Mouse (Mus musculus) liver, embryonic 11.5 days (tissue): Measurements from ENCODE around the gene Olfr527. TPM values are rescaled to one million over a fixed set of nuclear protein-coding genes. Genes with fewer than 3 reads are reported as not detected.

Experiments
- ATAC-seq: fragments of 200-750 bp; cut with Nextera tagmentation; replicated peaks from 2 replicates; pipeline ENCODE4 v1.8.0; 2017; ENCODE audit warnings: moderate number of reproducible peaks, mild to moderate bottlenecking, moderate TSS enrichment, moderate library complexity; ENCODE audit not compliant: low FRiP score
- DNase-seq: peaks from one replicate; pipeline ENCODE4 v3.0.0-alpha.2; 2017; ENCODE audit warnings: low spot score
- H3K27ac ChIP-seq: fragments of 300-500 bp; sonication (generic); 2 replicates; pipeline ENCODE4 v1.5.1; 2014; ENCODE audit warnings: mild to moderate bottlenecking, low read depth, low read length, control low read depth
- H3K27me3 ChIP-seq: fragments of 300-500 bp; sonication (generic); replicated peaks from 2 replicates; pipeline ENCODE4 v1.6.1; 2014; ENCODE audit warnings: low read length, mixed read lengths; ENCODE audit not compliant: control insufficient read depth, insufficient read depth
- H3K36me3 ChIP-seq: fragments of 300-500 bp; sonication (generic); 2 replicates; pipeline ENCODE4 v1.6.1; 2014; ENCODE audit warnings: mild to moderate bottlenecking, low read length, moderate library complexity, mixed read lengths; ENCODE audit not compliant: control insufficient read depth, insufficient read depth
- H3K4me1 ChIP-seq: fragments of 300-500 bp; sonication (generic); replicated peaks from 2 replicates; pipeline ENCODE4 v1.6.1; 2014; ENCODE audit warnings: low read length, mixed read lengths; ENCODE audit not compliant: control insufficient read depth, insufficient read depth
- H3K4me2 ChIP-seq: fragments of 300-500 bp; sonication (generic); 2 replicates; pipeline ENCODE4 v1.6.1; 2014; ENCODE audit warnings: mild to moderate bottlenecking, control low read depth, moderate library complexity
- H3K4me3 ChIP-seq: fragments of 300-500 bp; sonication (generic); 2 replicates; pipeline ENCODE4 v1.5.1; 2014; ENCODE audit warnings: low read depth, low read length, control low read depth
- H3K9ac ChIP-seq: fragments of 300-500 bp; sonication (generic); 2 replicates; pipeline ENCODE4 v1.6.1; 2014; ENCODE audit warnings: low read depth, low read length, control low read depth
- H3K9me3 ChIP-seq: fragments of 300-500 bp; sonication (generic); 2 replicates; pipeline ENCODE4 v1.6.1; 2016; ENCODE audit warnings: low read length, inconsistent platforms, mixed read lengths; ENCODE audit not compliant: control insufficient read depth
- WGBS: fragments of 180-500 bp; shearing (Covaris S2); extraction: QIAGEN DNeasy Blood & Tissue Kit; methylation state at CpG from one replicate; pipeline ENCODE4 v1.1.7; 2014; 5-methylcytosine and 5-hydroxymethylcytosine counted together
- polyA plus RNA-seq: library from polyadenylated mRNA; unstranded; fragments of >200 nt; fragmentation: Nextera tagmentation; extraction: Ambion mirVana; gene quantifications from 2 replicates; pipeline ENCODE4 v1.2.1, GENCODE M21; 2014

Gene Olfr527
- polyA plus RNA-seq: not detected in 2 replicates

DNA sequence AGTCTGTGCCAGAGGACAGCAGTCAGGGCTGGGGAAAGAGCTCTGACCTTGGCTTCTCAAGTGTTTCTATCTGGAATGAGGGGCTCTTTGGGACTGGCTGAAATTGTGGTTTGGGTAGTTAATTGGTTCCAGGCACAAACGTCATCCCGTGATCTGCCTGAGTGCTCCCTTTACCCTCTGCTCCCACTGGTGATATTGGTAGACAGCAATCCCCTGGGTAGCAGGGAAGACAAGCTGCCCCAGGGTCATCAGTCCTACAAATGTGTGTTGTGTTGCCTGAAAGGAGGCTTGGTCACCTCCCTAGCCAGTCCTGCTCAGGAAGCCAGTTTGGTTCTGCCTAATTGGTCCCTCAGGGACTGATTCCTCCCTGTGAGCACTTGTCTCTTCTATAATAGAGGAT, at the start of gene Olfr527:
Gene Olfr527, plus strand, starts transcription at position 301 of the 400 bp plus-strand sequence.
- H3K4me1 ChIP-seq: no peaks in the 10 kb centered on the region
- H3K4me3 ChIP-seq: no peak within 1 kb of the TSS
- ATAC-seq: no peak
- no peak within 1 kb of the TSS for H3K27ac ChIP-seq
- no peak within 1 kb of the TSS for H3K9ac ChIP-seq
- no peaks in the 10 kb centered on the region for H3K27me3 ChIP-seq
- WGBS: 89% methylated on average over 2 of the region's 2 CpGs
- DNase-seq: no peak
- H3K36me3 ChIP-seq: no peaks in the 10 kb centered on the region
- H3K9me3 ChIP-seq: no peaks in the 10 kb centered on the region
- no peak within 1 kb of the TSS for H3K4me2 ChIP-seq

DNA sequence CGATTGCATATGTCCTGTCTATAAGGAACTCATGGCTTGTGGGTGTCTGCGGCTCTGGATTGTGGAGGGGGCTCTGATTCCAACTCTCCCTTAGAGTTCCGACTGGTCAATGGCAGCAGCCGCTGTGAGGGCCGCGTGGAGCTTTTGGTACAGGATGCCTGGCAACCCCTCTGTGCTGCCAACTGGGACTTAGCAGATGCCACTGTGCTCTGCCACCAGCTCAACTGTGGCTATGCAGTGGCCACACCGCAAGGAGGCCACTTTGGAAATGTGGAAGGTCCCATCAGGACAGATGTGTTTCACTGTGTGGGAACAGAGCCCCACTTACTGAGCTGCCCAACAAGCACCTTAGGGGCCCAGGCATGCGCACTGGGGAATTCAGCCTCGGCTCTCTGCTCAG, 38.1 kb upstream of the Olfr527 start:
- H3K27me3 ChIP-seq: no peaks in the 10 kb centered on the region
- 84% methylated on average over 9 of the region's 9 CpGs for WGBS

DNA sequence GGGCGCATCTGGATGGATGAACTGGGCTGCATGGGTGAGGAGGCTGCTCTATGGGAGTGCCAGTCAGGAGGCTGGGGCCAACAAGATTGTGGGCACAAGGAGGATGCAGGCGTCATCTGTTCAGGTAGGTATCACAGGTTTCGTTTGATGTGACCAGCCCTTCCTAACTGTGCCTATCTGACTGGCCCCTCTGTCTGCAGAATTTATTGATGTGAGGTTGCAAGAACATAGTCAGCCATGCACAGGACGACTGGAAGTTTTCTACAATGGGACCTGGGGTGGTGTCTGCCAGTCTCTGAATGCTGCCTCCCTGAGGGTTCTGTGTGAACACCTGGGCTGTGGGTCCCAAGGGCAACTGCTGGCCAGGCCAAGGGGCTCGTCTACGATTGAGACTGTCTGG, 36.9 kb upstream of the Olfr527 start:
- H3K9ac ChIP-seq: no peak overlapping the region
- H3K36me3 ChIP-seq: no peaks in the 10 kb centered on the region
- H3K9me3 ChIP-seq: no peaks in the 10 kb centered on the region; the same call in 1 of the 2 replicates
- WGBS: 69% methylated on average over 6 of the region's 6 CpGs
- H3K4me3 ChIP-seq: no peak overlapping the region
- H3K4me1 ChIP-seq: no peaks in the 10 kb centered on the region
- no peak for DNase-seq
- no peak for ATAC-seq
- no peak overlapping the region for H3K27ac ChIP-seq
- no peaks in the 10 kb centered on the region for H3K27me3 ChIP-seq
- no peak overlapping the region for H3K4me2 ChIP-seq

More for the DNA sequence above, 38.1 kb upstream of the Olfr527 start:
- ATAC-seq (no peak; the same call in 1 of the 2 replicates), DNase-seq (no peak)
- Histone ChIP-seq H3K4me2 (no peak overlapping the region), H3K9me3 (no peaks in the 10 kb centered on the region; the same call in 1 of the 2 replicates), H3K4me3 (no peak overlapping the region), H3K4me1 (no peaks in the 10 kb centered on the region), H3K9ac (no peak overlapping the region), H3K36me3 (no peaks in the 10 kb centered on the region), H3K27ac (no peak overlapping the region)

DNA sequence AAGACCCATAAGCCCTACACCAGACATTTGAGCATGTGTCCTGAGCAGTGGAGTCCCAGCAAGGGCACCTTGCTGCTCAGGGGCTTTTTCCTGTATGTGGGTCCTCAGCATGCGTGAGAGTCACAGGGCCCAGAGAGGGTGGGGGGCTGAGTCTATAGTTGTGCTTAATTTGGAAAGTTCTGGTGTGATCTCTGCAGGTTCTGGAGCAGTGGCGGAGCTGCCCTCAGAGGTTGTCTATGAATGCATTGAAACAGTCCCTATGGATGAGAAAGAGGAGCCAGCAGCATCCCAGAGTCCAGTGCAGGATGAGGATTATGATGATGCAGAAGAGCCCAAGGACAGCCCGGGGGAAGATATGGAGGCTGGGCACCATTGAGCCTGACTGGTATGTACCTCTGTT, 34.4 kb upstream of the Olfr527 start:
- no peak overlapping the region for H3K4me2 ChIP-seq
- WGBS: 85% methylated on average over 3 of the region's 3 CpGs
- no peak for ATAC-seq

DNA sequence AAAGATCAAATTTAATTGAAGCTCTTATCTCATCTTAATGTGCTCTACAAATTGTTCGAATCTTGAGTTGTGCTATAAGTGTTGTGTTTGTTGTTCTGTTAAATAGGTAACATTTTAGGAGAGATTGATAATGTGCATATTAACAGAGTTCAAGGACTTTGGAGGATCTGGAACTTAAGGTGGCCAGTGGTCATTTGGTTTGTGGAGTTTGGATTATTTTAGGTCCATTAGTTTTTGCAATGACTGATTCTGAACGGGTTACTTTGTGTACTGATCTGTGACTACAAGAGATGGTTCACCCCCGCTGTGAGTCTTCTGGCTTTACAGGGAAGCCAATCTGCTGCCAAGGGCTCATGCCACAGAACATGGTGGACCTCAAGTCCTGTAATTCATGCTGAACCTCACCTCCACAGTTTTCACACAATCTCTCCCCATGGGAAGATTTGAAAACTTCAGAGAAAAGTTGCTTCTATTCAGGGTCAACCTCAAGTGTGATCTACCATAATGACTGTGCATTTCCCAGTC, 13.9 kb upstream of the Olfr527 start:
- no peaks in the 10 kb centered on the region for H3K27me3 ChIP-seq
- WGBS: 78% methylated on average over 3 of the region's 3 CpGs
- H3K27ac ChIP-seq: no peak overlapping the region
- no peak overlapping the region for H3K4me3 ChIP-seq
- no peak for DNase-seq
- no peak overlapping the region for H3K9ac ChIP-seq
- no peaks in the 10 kb centered on the region for H3K4me1 ChIP-seq
- H3K9me3 ChIP-seq: no peaks in the 10 kb centered on the region
- no peak overlapping the region for H3K4me2 ChIP-seq
- no peak for ATAC-seq
- H3K36me3 ChIP-seq: no peaks in the 10 kb centered on the region

More for the DNA sequence above, 34.4 kb upstream of the Olfr527 start:
- no peaks in the 10 kb centered on the region; the same call in 1 of the 2 replicates for H3K9me3 ChIP-seq
- no peaks in the 10 kb centered on the region for H3K4me1 ChIP-seq
- no peaks in the 10 kb centered on the region for H3K27me3 ChIP-seq
- H3K36me3 ChIP-seq: no peaks in the 10 kb centered on the region
- H3K27ac ChIP-seq: no peak overlapping the region
- no peak for DNase-seq
- no peak overlapping the region for H3K4me3 ChIP-seq
- no peak overlapping the region for H3K9ac ChIP-seq

DNA sequence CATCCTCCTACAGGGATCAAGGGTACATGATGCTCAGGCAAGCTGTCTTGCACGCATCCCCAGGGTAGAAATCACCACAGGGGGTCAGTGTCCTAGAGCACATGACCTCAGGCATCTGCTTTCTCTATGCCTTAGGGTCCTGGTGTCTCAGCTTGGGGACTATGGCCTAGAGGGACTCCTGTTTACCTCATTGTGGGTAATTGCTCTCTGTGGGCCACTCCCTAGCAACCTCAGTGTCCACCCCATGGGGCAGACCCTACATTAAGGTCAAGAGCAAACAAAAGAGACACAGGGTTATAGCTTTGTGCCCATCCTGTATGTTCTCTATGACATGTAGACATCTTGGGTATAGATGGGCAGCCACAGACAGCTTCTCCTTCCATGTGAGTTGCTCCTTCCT, 13.3 kb upstream of the Olfr527 start, which contains the start of gene Olfr525:
Gene Olfr525, plus strand, starts transcription at position 301 of the 400 bp plus-strand sequence.
- Histone ChIP-seq H3K27me3 (no peaks in the 10 kb centered on the region), H3K4me2 (no peak within 1 kb of the TSS), H3K4me3 (no peak within 1 kb of the TSS), H3K9me3 (no peaks in the 10 kb centered on the region), H3K27ac (no peak within 1 kb of the TSS), H3K9ac (no peak within 1 kb of the TSS), H3K4me1 (no peaks in the 10 kb centered on the region), H3K36me3 (no peaks in the 10 kb centered on the region)
- ATAC-seq: no peak
- 56% methylated on average over 1 of the region's 1 CpGs for WGBS
- no peak for DNase-seq

DNA sequence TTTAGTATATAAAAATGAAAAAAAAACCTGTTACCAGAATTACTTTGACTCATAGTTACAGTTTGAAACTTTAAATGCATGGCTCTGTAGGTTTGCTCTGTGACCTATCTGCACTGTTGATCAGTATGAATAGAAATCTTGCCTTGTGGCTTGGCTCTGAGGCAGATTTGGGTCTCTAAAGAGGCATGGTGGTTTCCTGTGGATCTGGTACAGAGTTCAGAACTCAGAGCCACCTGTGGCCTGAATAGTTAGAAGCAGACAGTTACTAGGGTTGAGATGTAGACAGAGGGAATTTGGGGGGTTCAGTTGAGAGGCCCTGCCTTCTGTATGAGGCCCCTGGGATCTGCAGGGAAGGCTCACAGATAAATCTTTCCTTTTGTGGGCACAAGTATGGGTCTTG, 12.7 kb upstream of the Olfr527 start:
- Histone ChIP-seq H3K4me3 (no peak overlapping the region), H3K9ac (no peak overlapping the region), H3K27me3 (no peaks in the 10 kb centered on the region), H3K4me2 (no peak overlapping the region), H3K9me3 (no peaks in the 10 kb centered on the region), H3K4me1 (no peaks in the 10 kb centered on the region), H3K36me3 (no peaks in the 10 kb centered on the region), H3K27ac (no peak overlapping the region)
- ATAC-seq (no peak), DNase-seq (no peak)

DNA sequence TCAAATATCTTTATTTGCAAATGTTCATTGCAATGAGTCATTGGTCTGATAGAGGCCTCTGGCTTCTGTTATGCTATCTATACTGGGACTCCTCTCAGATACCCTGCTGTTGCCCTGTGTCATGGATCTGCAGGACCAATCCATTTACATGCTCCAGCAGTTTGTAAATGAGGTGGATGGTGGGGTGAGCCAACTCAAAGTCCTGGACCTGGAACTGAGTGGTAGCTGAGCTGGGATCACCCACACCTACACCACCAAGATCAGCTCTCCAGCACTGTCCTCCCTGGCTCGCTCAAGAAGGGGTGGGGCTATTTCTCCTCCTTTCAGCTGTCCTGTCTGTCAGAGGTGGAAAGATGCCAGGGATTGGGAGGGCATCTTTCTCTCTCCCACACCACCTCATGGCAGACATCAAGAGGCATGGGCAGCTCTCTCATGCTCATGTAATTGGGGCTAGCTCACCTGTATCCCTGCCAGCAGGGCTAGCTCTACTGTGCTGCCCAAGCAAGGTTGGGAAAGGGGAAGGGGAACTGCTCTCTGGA, 4.0 kb upstream of the Olfr527 start:
- WGBS: 24% methylated on average over 1 of the region's 1 CpGs
- Histone ChIP-seq H3K4me3 (no peak overlapping the region), H3K4me2 (no peak overlapping the region), H3K9me3 (no peaks in the 10 kb centered on the region), H3K27ac (no peak overlapping the region), H3K9ac (no peak overlapping the region), H3K4me1 (no peaks in the 10 kb centered on the region), H3K27me3 (no peaks in the 10 kb centered on the region), H3K36me3 (no peaks in the 10 kb centered on the region)
- no peak for DNase-seq
- no peak for ATAC-seq

DNA sequence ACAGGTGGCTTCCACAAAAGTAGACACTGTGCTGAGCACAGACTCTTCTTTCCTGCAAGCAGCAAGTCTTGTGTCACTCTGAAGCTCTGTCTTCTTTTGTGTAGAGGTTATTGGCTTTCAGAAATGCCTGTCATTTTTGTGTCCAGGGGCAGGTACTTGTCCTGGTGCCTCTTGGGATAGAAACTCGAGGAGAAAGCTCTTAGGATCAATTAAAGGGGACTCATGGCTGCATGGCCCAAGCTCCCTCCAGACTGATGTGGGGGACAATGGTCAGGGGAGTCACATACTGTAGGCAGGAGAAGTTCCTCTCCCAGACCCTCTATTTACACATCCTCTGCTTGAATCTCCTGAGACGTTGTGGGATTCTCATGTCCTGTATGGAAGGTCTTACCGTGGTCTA, 27.8 kb downstream of the Olfr527 start, which contains the start of gene Olfr60:
Gene Olfr60, minus strand, starts transcription at position 101 of the 400 bp plus-strand sequence.
- H3K9ac ChIP-seq: no peak within 1 kb of the TSS
- no peaks in the 10 kb centered on the region for H3K27me3 ChIP-seq
- no peak for DNase-seq
- 56% methylated on average over 3 of the region's 3 CpGs for WGBS
- no peak for ATAC-seq
- H3K4me3 ChIP-seq: no peak within 1 kb of the TSS
- no peaks in the 10 kb centered on the region for H3K36me3 ChIP-seq
- no peaks in the 10 kb centered on the region for H3K9me3 ChIP-seq
- no peaks in the 10 kb centered on the region for H3K4me1 ChIP-seq
- no peak within 1 kb of the TSS for H3K4me2 ChIP-seq
- no peak within 1 kb of the TSS for H3K27ac ChIP-seq
